Mouse (Mus musculus): ENCODE measurements around the gene Hspa5. TPM values are rescaled to one million over a fixed set of nuclear protein-coding genes. Genes with fewer than 3 reads are reported as not detected.

Gene Hspa5
- total RNA-seq, 1 experiment, result 1,484 TPM

GRCm38 (mm10) chr2:34804815-34805214 lies 33.0 kb downstream of the Hspa5 start:
- no peak overlapping the region for H3K27ac ChIP-seq (ENCODE audit: insufficient read depth, low read depth, low read length, poor library complexity, severe bottlenecking)
- no peak for DNase-seq (ENCODE audit: low read depth, low spot score)
- no peaks in the 10 kb centered on the region for H3K9me3 ChIP-seq (ENCODE audit: control insufficient read depth, insufficient read depth, low read depth, low read length)
- no peak overlapping the region; the same call in 1 of the 2 replicates for H3K9ac ChIP-seq (ENCODE audit: insufficient read depth, low read depth, low read length, poor library complexity, severe bottlenecking)
- in situ Hi-C loops (cut with MboI; ENCODE audit: low sequenced_read_pairs in 2 of 2, unreplicated experiment in 2 of 2), result no loop called here
- no peak overlapping the region for H3K4me3 ChIP-seq (ENCODE audit: insufficient read depth in 1 of 2, low read depth in 1 of 2, low read length in 2 of 2, poor library complexity in 1 of 2, severe bottlenecking in 1 of 2)
- no peaks in the 10 kb centered on the region for H3K4me1 ChIP-seq (ENCODE audit: control insufficient read depth in 2 of 2, insufficient read depth in 2 of 2, low read length in 2 of 2, poor library complexity in 1 of 2)
- TF ChIP-seq CHD2 (IDR thresholded peaks at IDR 0.05; ENCODE audit: low read depth, low read length), result no peak
- TF ChIP-seq ZC3H11A (IDR thresholded peaks at IDR 0.05; ENCODE audit: borderline replicate concordance, low read depth, low read length), result no peak
- no peak for TF ChIP-seq ZNF384 (IDR thresholded peaks at IDR 0.05; ENCODE audit: low read depth, low read length)
- TF ChIP-seq MAFK (IDR thresholded peaks at IDR 0.05; ENCODE audit: insufficient read depth, low read depth, low read length), result no peak
- TF ChIP-seq HCFC1 (IDR thresholded peaks at IDR 0.05; ENCODE audit: borderline replicate concordance, insufficient read depth, low read length), result no peak
- H3K36me3 ChIP-seq (ENCODE audit: control insufficient read depth, insufficient read depth, low read length, poor library complexity, severe bottlenecking), result peaks cover 10% of the 10 kb centered on the region

GRCm38 (mm10) chr2:34805364-34805950 lies 33.7 kb downstream of the Hspa5 start:
- no peak for DNase-seq (ENCODE audit: low read depth, low spot score)
- no peaks in the 10 kb centered on the region for H3K9me3 ChIP-seq (ENCODE audit: control insufficient read depth, insufficient read depth, low read depth, low read length)
- peaks cover 10% of the 10 kb centered on the region for H3K36me3 ChIP-seq (ENCODE audit: control insufficient read depth, insufficient read depth, low read length, poor library complexity, severe bottlenecking)
- H3K4me3 ChIP-seq (ENCODE audit: insufficient read depth in 1 of 2, low read depth in 1 of 2, low read length in 2 of 2, poor library complexity in 1 of 2, severe bottlenecking in 1 of 2), result no peak overlapping the region; a peak in 1 of 4 replicates
- TF ChIP-seq CHD2 (IDR thresholded peaks at IDR 0.05; ENCODE audit: low read depth, low read length), result no peak
- no peak for TF ChIP-seq ZC3H11A (IDR thresholded peaks at IDR 0.05; ENCODE audit: borderline replicate concordance, low read depth, low read length)
- no peak for TF ChIP-seq MAFK (IDR thresholded peaks at IDR 0.05; ENCODE audit: insufficient read depth, low read depth, low read length)
- no peak for TF ChIP-seq HCFC1 (IDR thresholded peaks at IDR 0.05; ENCODE audit: borderline replicate concordance, insufficient read depth, low read length)
- TF ChIP-seq ZNF384 (IDR thresholded peaks at IDR 0.05; ENCODE audit: low read depth, low read length), result no peak
- H3K27ac ChIP-seq (ENCODE audit: insufficient read depth, low read depth, low read length, poor library complexity, severe bottlenecking), result no peak overlapping the region
- H3K9ac ChIP-seq (ENCODE audit: insufficient read depth, low read depth, low read length, poor library complexity, severe bottlenecking), result no peak overlapping the region
- in situ Hi-C loops (cut with MboI; ENCODE audit: low sequenced_read_pairs in 2 of 2, unreplicated experiment in 2 of 2), result no loop called here
- no peaks in the 10 kb centered on the region for H3K4me1 ChIP-seq (ENCODE audit: control insufficient read depth in 2 of 2, insufficient read depth in 2 of 2, low read length in 2 of 2, poor library complexity in 1 of 2)

- in situ Hi-C loops (cut with MboI; ENCODE audit: low sequenced_read_pairs in 2 of 2, unreplicated experiment in 2 of 2), result no loop called here
- Histone ChIP-seq H3K9ac (ENCODE audit: insufficient read depth, low read depth, low read length, poor library complexity, severe bottlenecking) (no peak overlapping the region), H3K27ac (ENCODE audit: insufficient read depth, low read depth, low read length, poor library complexity, severe bottlenecking) (no peak overlapping the region), H3K9me3 (ENCODE audit: control insufficient read depth, insufficient read depth, low read depth, low read length) (no peaks in the 10 kb centered on the region), H3K4me1 (ENCODE audit: control insufficient read depth in 2 of 2, insufficient read depth in 2 of 2, low read length in 2 of 2, poor library complexity in 1 of 2) (no peaks in the 10 kb centered on the region), H3K4me3 (ENCODE audit: insufficient read depth in 1 of 2, low read depth in 1 of 2, low read length in 2 of 2, poor library complexity in 1 of 2, severe bottlenecking in 1 of 2) (no peak overlapping the region), H3K36me3 (ENCODE audit: control insufficient read depth, insufficient read depth, low read length, poor library complexity, severe bottlenecking) (peaks cover 14% of the 10 kb centered on the region)
- TF ChIP-seq ZNF384 (IDR thresholded peaks at IDR 0.05; ENCODE audit: low read depth, low read length), result no peak
- TF ChIP-seq MAFK (IDR thresholded peaks at IDR 0.05; ENCODE audit: insufficient read depth, low read depth, low read length), result no peak
- TF ChIP-seq CHD2 (IDR thresholded peaks at IDR 0.05; ENCODE audit: low read depth, low read length), result no peak
- no peak for TF ChIP-seq HCFC1 (IDR thresholded peaks at IDR 0.05; ENCODE audit: borderline replicate concordance, insufficient read depth, low read length)
- TF ChIP-seq ZC3H11A (IDR thresholded peaks at IDR 0.05; ENCODE audit: borderline replicate concordance, low read depth, low read length), result no peak
- DNase-seq (ENCODE audit: low read depth, low spot score), result no peak
These were observed 36.3 kb downstream of the Hspa5 start for GRCm38 (mm10) chr2:34808057-34808456.

GRCm38 (mm10) chr2:34809568-34809967 lies 37.8 kb downstream of the Hspa5 start:
- DNase-seq (ENCODE audit: low read depth, low spot score), result no peak
- Histone ChIP-seq H3K9me3 (ENCODE audit: control insufficient read depth, insufficient read depth, low read depth, low read length) (no peaks in the 10 kb centered on the region), H3K4me3 (ENCODE audit: insufficient read depth in 1 of 2, low read depth in 1 of 2, low read length in 2 of 2, poor library complexity in 1 of 2, severe bottlenecking in 1 of 2) (no peak overlapping the region), H3K36me3 (ENCODE audit: control insufficient read depth, insufficient read depth, low read length, poor library complexity, severe bottlenecking) (peaks cover 12% of the 10 kb centered on the region), H3K4me1 (ENCODE audit: control insufficient read depth in 2 of 2, insufficient read depth in 2 of 2, low read length in 2 of 2, poor library complexity in 1 of 2) (no peaks in the 10 kb centered on the region), H3K9ac (ENCODE audit: insufficient read depth, low read depth, low read length, poor library complexity, severe bottlenecking) (no peak overlapping the region), H3K27ac (ENCODE audit: insufficient read depth, low read depth, low read length, poor library complexity, severe bottlenecking) (no peak overlapping the region)
- TF ChIP-seq CHD2 (IDR thresholded peaks at IDR 0.05; ENCODE audit: low read depth, low read length), result no peak
- no peak for TF ChIP-seq ZC3H11A (IDR thresholded peaks at IDR 0.05; ENCODE audit: borderline replicate concordance, low read depth, low read length)
- no peak for TF ChIP-seq HCFC1 (IDR thresholded peaks at IDR 0.05; ENCODE audit: borderline replicate concordance, insufficient read depth, low read length)
- no peak for TF ChIP-seq MAFK (IDR thresholded peaks at IDR 0.05; ENCODE audit: insufficient read depth, low read depth, low read length)
- TF ChIP-seq ZNF384 (IDR thresholded peaks at IDR 0.05; ENCODE audit: low read depth, low read length), result no peak
- in situ Hi-C loops (cut with MboI; ENCODE audit: low sequenced_read_pairs in 2 of 2, unreplicated experiment in 2 of 2), result no loop called here
